Mouse (Mus musculus): ENCODE measurements around the gene Aox3.

- TF ChIP-seq CTCF (IDR thresholded peaks at IDR 0.05; ENCODE audit: borderline replicate concordance, insufficient read depth, low read length) = no peak
- no peak for TF ChIP-seq POLR2A (IDR thresholded peaks at IDR 0.05; ENCODE audit: low read depth, low read length)
Measured at GRCm38 (mm10) chr1:58124901-58125300, 12.0 kb downstream of the Aox3 start.

Measured in embryonic fibroblast, embryonic 13.5 days (primary cell).